Comparison of ENCODE assay signal across 20 mouse cellular contexts in the genomic region with DNA sequence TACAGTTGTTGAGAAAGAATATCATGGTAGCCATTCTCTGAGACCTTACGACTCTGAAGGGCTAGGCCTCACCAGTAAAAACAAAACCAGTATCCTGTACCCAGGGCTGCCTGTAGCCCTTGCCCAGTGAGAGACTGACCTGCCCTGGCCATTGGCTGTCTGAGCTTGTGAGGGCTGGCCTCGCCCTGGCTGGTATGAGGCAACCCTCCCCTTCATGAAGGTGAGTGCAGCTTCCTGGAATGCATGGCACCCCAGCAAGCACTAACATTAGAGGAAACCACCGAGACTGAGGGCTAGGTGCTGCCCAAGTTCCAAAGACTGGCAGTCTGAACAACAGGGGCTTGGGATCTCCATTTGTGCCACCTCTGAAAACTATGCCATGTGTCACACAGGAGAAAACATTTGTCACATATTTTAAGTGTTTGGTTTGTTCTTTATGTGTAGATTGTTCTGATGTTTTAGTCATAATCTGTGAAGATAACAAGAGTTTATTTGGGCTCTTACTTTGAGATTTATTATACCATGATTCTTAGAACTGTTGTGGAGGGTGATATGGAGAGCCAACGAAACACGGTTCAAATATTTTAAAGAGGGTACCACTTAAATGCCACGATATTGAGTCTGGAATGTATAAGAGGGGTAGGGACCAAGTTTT. TPM values are rescaled to one million over a fixed set of nuclear protein-coding genes. Genes with fewer than 3 reads are reported as not detected.
A peak's percentile ranks its signal among the peaks of the same experiment; 100 is the strongest.
DNase-seq lines count a peak whose midpoint lies in the region; ATAC-seq and TF ChIP-seq lines count a peak whose summit lies in the region.
"Had no signal": no experiment of that assay in that cellular context is flagged by ENCODE, and none has a peak within 500 bp of the region (broad histone marks: within the 10 kb centered on the region; RNA-seq: fewer than 3 reads in every experiment).

No protein-coding gene starts in this region.

- no peak for TF ChIP-seq CTCF in forebrain, postnatal 0 days (IDR thresholded peaks at IDR 0.05; ENCODE audit: low read depth)

- no peak overlapping the region for H3K4me3 ChIP-seq in heart, embryonic 15.5 days
- no peak overlapping the region for H3K4me3 ChIP-seq in forebrain, postnatal 0 days (ENCODE audit: low read depth, low read length)
- H3K4me3 ChIP-seq: embryonic facial prominence, embryonic 15.5 days; limb, embryonic 12.5 days; neural tube, embryonic 12.5 days had no signal

- H3K4me1 ChIP-seq in heart, embryonic 15.5 days (replicated peaks): peaks cover 11% of the 10 kb centered on the region
- H3K4me1 ChIP-seq in forebrain, postnatal 0 days (ENCODE audit: insufficient read depth): no peaks in the 10 kb centered on the region
- H3K4me1 ChIP-seq: embryonic facial prominence, embryonic 15.5 days; neural tube, embryonic 12.5 days had no signal

- no peaks in the 10 kb centered on the region for H3K9me3 ChIP-seq in heart, embryonic 15.5 days (replicated peaks)
- no peaks in the 10 kb centered on the region for H3K9me3 ChIP-seq in forebrain, postnatal 0 days (ENCODE audit: low read length)
- H3K9me3 ChIP-seq: embryonic facial prominence, embryonic 15.5 days; G1E; limb, embryonic 12.5 days; neural tube, embryonic 12.5 days had no signal

- H3K9ac ChIP-seq in heart, embryonic 15.5 days: no peak overlapping the region
- no peak overlapping the region for H3K9ac ChIP-seq in forebrain, postnatal 0 days
- H3K9ac ChIP-seq: embryonic facial prominence, embryonic 15.5 days; limb, embryonic 12.5 days; liver, postnatal 0 days; neural tube, embryonic 12.5 days had no signal

- 48% methylated on average over 6 of the region's 6 CpGs for WGBS in heart, embryonic 15.5 days
- WGBS in forebrain, postnatal 0 days: 79% methylated on average over 6 of the region's 6 CpGs

- no peaks in the 10 kb centered on the region for H3K36me3 ChIP-seq in heart, embryonic 15.5 days
- H3K36me3 ChIP-seq in forebrain, postnatal 0 days (ENCODE audit: insufficient read depth): no peaks in the 10 kb centered on the region
- H3K36me3 ChIP-seq: embryonic facial prominence, embryonic 15.5 days; G1E; limb, embryonic 12.5 days; neural tube, embryonic 12.5 days had no signal

- no peak overlapping the region for H3K27ac ChIP-seq in heart, embryonic 15.5 days
- no peak overlapping the region for H3K27ac ChIP-seq in forebrain, postnatal 0 days (ENCODE audit: low read depth, low read length)
- H3K27ac ChIP-seq: embryonic facial prominence, embryonic 15.5 days; limb, embryonic 12.5 days; neural tube, embryonic 12.5 days had no signal

- 0 out of 2 replicates have a peak, but pooled peaks have one; percentile 35 for ATAC-seq in heart, embryonic 15.5 days (replicated peaks; ENCODE audit: insufficient number of reproducible peaks, insufficient read depth, low FRiP score, low read depth)
- ATAC-seq in forebrain, postnatal 0 days: no peak
- ATAC-seq: forebrain, embryonic 14.5 days; inflammation-experienced regulatory T-cells, adult 6 months; liver, postnatal 0 days; midbrain, embryonic 16.5 days had no signal

- DNase-seq in heart, postnatal 14 days: no peak
- DNase-seq in NIH3T3 (ENCODE audit: low read depth): peak; percentile 32
- DNase-seq in kidney, postnatal 25 days: peak; percentile 31 to 76
- DNase-seq in lung, postnatal 25 days (ENCODE audit: low spot score): peak; percentile 83
- DNase-seq in cerebellum, adult 8-10 months: no peak
- no peak for DNase-seq in forebrain, postnatal 0 days
- no peak for DNase-seq in left cerebral cortex, adult 9 months (ENCODE audit: low spot score in 2 of 2)
- DNase-seq: gastrocnemius, postnatal 25 days; layer of hippocampus, postnatal 36 days; liver, postnatal 0 days; retina, postnatal 1 day; thymus, postnatal 14 days had no signal

- H3K4me2 ChIP-seq in heart, embryonic 15.5 days: no peak overlapping the region
- no peak overlapping the region for H3K4me2 ChIP-seq in forebrain, postnatal 0 days (ENCODE audit: low read depth)
- H3K4me2 ChIP-seq: embryonic facial prominence, embryonic 15.5 days; limb, embryonic 12.5 days; neural tube, embryonic 12.5 days had no signal

- H3K27me3 ChIP-seq in heart, embryonic 15.5 days: no peaks in the 10 kb centered on the region
- no peaks in the 10 kb centered on the region for H3K27me3 ChIP-seq in forebrain, postnatal 0 days (ENCODE audit: insufficient read depth, low read length)
- H3K27me3 ChIP-seq: embryonic facial prominence, embryonic 15.5 days; limb, embryonic 12.5 days; neural tube, embryonic 12.5 days had no signal

- intact Hi-C loops in heart, postnatal 14 days (cut with DNase I): loop anchor here (5.0 kb wide), 1 partner anchor 38 kb away; no protein-coding TSS in a partner anchor

RNA-seq across cellular contexts. Expression of a gene that starts 5.9 kb away (rescaled TPM):
- polyA plus RNA-seq in heart, embryonic 15.5 days (2015; fragmentation: Nextera tagmentation; extraction: Ambion mirVana): 4.9 and 8.3 TPM in 2 replicates
- total RNA-seq in heart, postnatal 14 days (2021): 1 to 10 TPM; 5.8 to 6.7 TPM
- total RNA-seq in forebrain, postnatal 0 days (2014; rRNA removed): 4.8 and 5.8 TPM in 2 replicates
- polyA plus RNA-seq in forebrain, postnatal 0 days (2015; fragmentation: Nextera tagmentation; extraction: Ambion mirVana): 4.9 and 5.5 TPM in 2 replicates
- polyA plus RNA-seq: G1E had no signal

RNA-seq across cellular contexts. Expression of a gene that starts 24.8 kb away (rescaled TPM):
- 9.3 and 10.8 TPM in 2 replicates for polyA plus RNA-seq in heart, embryonic 15.5 days (2015; fragmentation: Nextera tagmentation; extraction: Ambion mirVana)
- total RNA-seq in heart, postnatal 14 days (2021): 1 to 10 TPM; 1.0 to 1.4 TPM
- total RNA-seq in forebrain, postnatal 0 days (2014; rRNA removed): 20.8 and 24.6 TPM in 2 replicates
- polyA plus RNA-seq in forebrain, postnatal 0 days (2015; fragmentation: Nextera tagmentation; extraction: Ambion mirVana): 17.9 and 19.1 TPM in 2 replicates
- polyA plus RNA-seq: G1E had no signal

RNA-seq across cellular contexts. Expression of a gene that starts 32.8 kb away (rescaled TPM):
- polyA plus RNA-seq in heart, embryonic 15.5 days (2015; fragmentation: Nextera tagmentation; extraction: Ambion mirVana): 0.20 and 0.33 TPM in 2 replicates
- under 1 TPM; 0.43 to 0.49 TPM for total RNA-seq in heart, postnatal 14 days (2021)
- total RNA-seq in forebrain, postnatal 0 days (2014; rRNA removed): 0.86 and 1.2 TPM in 2 replicates
- 0.21 and 0.33 TPM in 2 replicates for polyA plus RNA-seq in forebrain, postnatal 0 days (2015; fragmentation: Nextera tagmentation; extraction: Ambion mirVana)
- polyA plus RNA-seq: G1E had no signal

Comparison
In these comparisons a context has a peak if more than half of its experiments do, and no peak if none do; other contexts are left out.
1. DNase-seq: peak in NIH3T3 (single experiment), kidney, postnatal 25 days (2 of 2) and lung, postnatal 25 days (single experiment); none in heart, postnatal 14 days (0 of 2), cerebellum, adult 8-10 months (single experiment), forebrain, postnatal 0 days (single experiment) and left cerebral cortex, adult 9 months (0 of 2).